Mouse (Mus musculus) liver, adult 2 months (tissue): ENCODE results near the gene Mdga1.

ENCODE experiments used
- CTCF ChIP-seq: fragments of 200-500 bp; IDR thresholded peaks from 2 replicates; pipeline ENCODE4 v1.5.1; 2011; ENCODE audit warnings: low read depth, low read length, control low read depth
- POLR2A ChIP-seq: fragments of 200-500 bp; IDR thresholded peaks from 2 replicates; pipeline ENCODE4 v1.6.1; 2011; ENCODE audit warnings: low read length, control low read depth; ENCODE audit not compliant: insufficient read depth; ENCODE audit errors: extremely low read depth

GRCm38 (mm10) chr17:29800096-29800455, 169.8 kb downstream of the Mdga1 start:
- no peak for TF ChIP-seq CTCF
- no peak for TF ChIP-seq POLR2A
